Mouse (Mus musculus) ES-E14 (cell line): ENCODE results near the gene Ndufb10.

Source experiments
- CHD2 ChIP-seq: IDR thresholded peaks from 2 replicates; pipeline ENCODE4 v1.6.1; 2014; ENCODE audit warnings: mild to moderate bottlenecking, low read depth, low read length, inconsistent platforms
- HCFC1 ChIP-seq: IDR thresholded peaks from 2 replicates; pipeline ENCODE4 v1.6.1; 2012; ENCODE audit warnings: low read length, inconsistent platforms, borderline replicate concordance; ENCODE audit not compliant: insufficient read depth
- MAFK ChIP-seq: IDR thresholded peaks from 2 replicates; pipeline ENCODE4 v1.6.1; 2014; ENCODE audit warnings: mild to moderate bottlenecking, low read depth, low read length, inconsistent platforms; ENCODE audit not compliant: insufficient read depth

DNA sequence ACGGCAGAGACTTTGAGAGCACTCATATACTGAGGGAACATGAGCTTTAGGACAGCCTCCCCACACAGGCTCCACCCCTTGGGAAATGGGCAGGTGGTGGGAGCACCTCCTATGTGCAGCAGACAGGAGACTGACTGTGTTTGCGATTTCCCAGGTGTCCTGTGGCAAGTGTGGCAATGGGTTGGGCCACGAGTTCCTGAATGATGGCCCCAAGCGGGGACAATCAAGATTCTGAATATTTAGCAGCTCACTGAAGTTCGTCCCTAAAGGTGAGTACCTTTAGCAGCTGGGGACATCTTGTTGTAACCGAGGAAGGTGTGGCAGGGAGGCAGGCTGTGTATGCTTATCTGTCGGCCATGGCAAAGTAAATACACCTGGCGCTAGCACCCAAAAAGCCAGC lies 15.6 kb upstream of the Ndufb10 start:
- TF ChIP-seq HCFC1 (no peak), MAFK (no peak), CHD2 (no peak)
